Mouse (Mus musculus): Measurements from ENCODE around the gene Fbn1.

The Fbn1 gene

GRCm38 (mm10) chr2:125507893-125508292 lies at the start of gene Fbn1:
Gene Fbn1, minus strand, starts transcription at chr2:125507993.
- DNase-seq (ENCODE audit: low spot score): no peak

- DNase-seq (ENCODE audit: low spot score): peak; percentile 25
These were observed 48.0 kb upstream of the Fbn1 start for GRCm38 (mm10) chr2:125555830-125556229.

GRCm38 (mm10) chr2:125548806-125549578 lies 41.2 kb upstream of the Fbn1 start:
- peak; percentile 51 for DNase-seq (ENCODE audit: low spot score)

- no peak for DNase-seq (ENCODE audit: low spot score)
These were observed 37.2 kb upstream of the Fbn1 start for GRCm38 (mm10) chr2:125544986-125545385.

GRCm38 (mm10) chr2:125543646-125544045 lies 35.9 kb upstream of the Fbn1 start:
- no peak for DNase-seq (ENCODE audit: low spot score)

- DNase-seq (ENCODE audit: low spot score): no peak
These were observed 33.7 kb upstream of the Fbn1 start for GRCm38 (mm10) chr2:125541451-125541850.

- DNase-seq (ENCODE audit: low spot score): no peak
These were observed 32.8 kb upstream of the Fbn1 start for GRCm38 (mm10) chr2:125540579-125540978.

GRCm38 (mm10) chr2:125539640-125540039 lies 31.8 kb upstream of the Fbn1 start:
- DNase-seq (ENCODE audit: low spot score): no peak

- DNase-seq (ENCODE audit: low spot score): no peak
These were observed 22.9 kb upstream of the Fbn1 start for GRCm38 (mm10) chr2:125530665-125531064.

- DNase-seq (ENCODE audit: low spot score): no peak
These were observed 18.8 kb upstream of the Fbn1 start for GRCm38 (mm10) chr2:125526566-125526965.

GRCm38 (mm10) chr2:125525484-125525883 lies 17.7 kb upstream of the Fbn1 start:
- DNase-seq (ENCODE audit: low spot score): no peak

GRCm38 (mm10) chr2:125516594-125516993 lies 8.8 kb upstream of the Fbn1 start:
- peak; percentile 78 for DNase-seq (ENCODE audit: low spot score)

GRCm38 (mm10) chr2:125515291-125516057 lies 7.7 kb upstream of the Fbn1 start:
- no peak for DNase-seq (ENCODE audit: low spot score)

- DNase-seq (ENCODE audit: low spot score): no peak
These were observed 6.6 kb upstream of the Fbn1 start for GRCm38 (mm10) chr2:125514391-125514790.

GRCm38 (mm10) chr2:125512544-125512943 lies 4.8 kb upstream of the Fbn1 start:
- no peak for DNase-seq (ENCODE audit: low spot score)

- no peak for DNase-seq (ENCODE audit: low spot score)
These were observed 4.1 kb upstream of the Fbn1 start for GRCm38 (mm10) chr2:125511898-125512297.

GRCm38 (mm10) chr2:125510752-125511151 lies 3.0 kb upstream of the Fbn1 start:
- no peak for DNase-seq (ENCODE audit: low spot score)

GRCm38 (mm10) chr2:125508381-125508780 lies 588 bp upstream of the Fbn1 start:
- no peak for DNase-seq (ENCODE audit: low spot score)

GRCm38 (mm10) chr2:125506316-125507054 lies 1.3 kb downstream of the Fbn1 start:
- peak; percentile 69 for DNase-seq (ENCODE audit: low spot score)

GRCm38 (mm10) chr2:125505746-125506315 lies 2.0 kb downstream of the Fbn1 start:
- DNase-seq (ENCODE audit: low spot score): peak; percentile 69

GRCm38 (mm10) chr2:125505006-125505745 lies 2.6 kb downstream of the Fbn1 start, which contains the start of gene Gm9913:
Gene Gm9913, plus strand, starts transcription at chr2:125505089.
- peak; percentile 78 for DNase-seq (ENCODE audit: low spot score)

Data from embryo, embryonic 10 days (tissue).